Mouse (Mus musculus): ENCODE measurements around the gene Paqr5.

Paqr5 gene

GRCm38 (mm10) chr9:61961181-61961580 lies 65.5 kb downstream of the Paqr5 start:
- no peak for ATAC-seq (ENCODE audit: insufficient number of reproducible peaks, low FRiP score, low TSS enrichment)

DNA sequence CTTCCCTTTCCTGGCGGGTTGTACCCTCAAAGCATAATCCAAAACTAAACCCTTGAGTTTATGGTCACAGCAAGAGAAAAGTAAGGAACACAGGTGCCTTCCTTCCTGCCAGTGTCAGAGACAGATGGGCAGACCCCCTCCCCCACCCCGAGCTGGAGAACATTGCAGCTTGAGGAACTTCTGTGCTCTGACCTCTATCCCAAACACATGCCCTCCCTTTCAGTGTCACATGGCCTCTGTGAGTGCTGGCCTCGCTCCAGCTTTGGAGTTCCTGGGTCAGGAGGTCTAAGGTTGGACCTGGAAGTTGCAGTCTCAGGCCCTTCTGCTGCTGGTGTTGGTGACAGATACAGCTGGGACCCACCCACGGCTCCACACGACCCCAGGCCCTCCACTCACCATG lies 65.9 kb downstream of the Paqr5 start:
- no peak for ATAC-seq (ENCODE audit: insufficient number of reproducible peaks, low FRiP score, low TSS enrichment)

DNA sequence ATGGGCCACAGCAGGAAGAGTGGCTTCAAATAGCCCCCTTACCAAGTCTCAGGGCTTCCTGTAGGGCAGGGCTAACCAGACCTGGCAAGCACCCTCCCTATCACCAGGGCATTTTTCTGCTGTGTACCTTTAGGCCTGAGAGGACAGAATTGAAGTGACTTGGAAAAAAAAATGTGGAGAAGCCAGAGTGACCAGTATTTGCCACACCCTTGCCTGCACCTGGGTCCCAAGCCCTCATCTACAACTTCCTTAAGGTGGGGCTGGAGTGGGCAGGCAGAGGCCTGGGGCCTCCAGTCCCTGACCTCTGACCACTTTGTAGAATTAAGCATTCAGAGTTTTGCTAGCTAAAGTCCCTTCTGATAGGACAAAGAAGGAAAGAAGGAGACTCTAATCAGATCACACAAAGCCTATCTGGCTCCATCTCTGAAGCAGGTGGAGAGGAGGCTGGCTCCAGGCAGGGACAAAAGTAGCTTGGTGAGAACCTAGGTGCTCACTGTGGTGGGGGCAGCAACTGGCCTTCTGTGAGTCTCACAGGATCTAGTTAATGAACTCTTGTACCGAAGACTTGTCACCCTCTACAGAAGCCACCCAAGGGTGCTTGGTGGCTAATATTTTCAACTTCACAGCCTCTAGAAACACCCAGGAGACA lies 66.6 kb downstream of the Paqr5 start:
- no peak for ATAC-seq (ENCODE audit: insufficient number of reproducible peaks, low FRiP score, low TSS enrichment)

GRCm38 (mm10) chr9:61954707-61955106 lies 71.9 kb downstream of the Paqr5 start:
- no peak for ATAC-seq (ENCODE audit: insufficient number of reproducible peaks, low FRiP score, low TSS enrichment)

DNA sequence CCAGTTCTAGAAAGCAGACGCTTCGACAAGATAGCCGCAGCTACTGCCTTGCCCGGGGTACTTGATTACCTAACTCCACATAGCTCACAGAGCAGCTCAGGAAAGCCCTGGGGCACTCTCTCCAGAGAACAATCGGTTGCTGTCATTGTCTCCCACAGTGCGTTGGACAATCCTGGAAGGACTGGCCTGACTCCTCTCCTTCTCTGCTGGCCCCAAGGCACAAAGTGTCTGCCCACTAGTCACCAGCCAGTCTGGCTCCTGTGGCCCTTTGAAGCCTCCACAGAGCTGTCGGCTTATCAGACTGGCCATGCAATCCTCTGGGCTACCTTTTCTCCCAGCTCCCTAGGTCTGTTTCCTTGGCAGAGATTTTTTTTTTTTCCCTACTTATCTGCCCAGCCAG lies 74.4 kb downstream of the Paqr5 start:
- no peak for ATAC-seq (ENCODE audit: insufficient number of reproducible peaks, low FRiP score, low TSS enrichment)

GRCm38 (mm10) chr9:61947402-61948346 lies 79.0 kb downstream of the Paqr5 start:
- peak; percentile 80 for ATAC-seq (ENCODE audit: insufficient number of reproducible peaks, low FRiP score, low TSS enrichment)

DNA sequence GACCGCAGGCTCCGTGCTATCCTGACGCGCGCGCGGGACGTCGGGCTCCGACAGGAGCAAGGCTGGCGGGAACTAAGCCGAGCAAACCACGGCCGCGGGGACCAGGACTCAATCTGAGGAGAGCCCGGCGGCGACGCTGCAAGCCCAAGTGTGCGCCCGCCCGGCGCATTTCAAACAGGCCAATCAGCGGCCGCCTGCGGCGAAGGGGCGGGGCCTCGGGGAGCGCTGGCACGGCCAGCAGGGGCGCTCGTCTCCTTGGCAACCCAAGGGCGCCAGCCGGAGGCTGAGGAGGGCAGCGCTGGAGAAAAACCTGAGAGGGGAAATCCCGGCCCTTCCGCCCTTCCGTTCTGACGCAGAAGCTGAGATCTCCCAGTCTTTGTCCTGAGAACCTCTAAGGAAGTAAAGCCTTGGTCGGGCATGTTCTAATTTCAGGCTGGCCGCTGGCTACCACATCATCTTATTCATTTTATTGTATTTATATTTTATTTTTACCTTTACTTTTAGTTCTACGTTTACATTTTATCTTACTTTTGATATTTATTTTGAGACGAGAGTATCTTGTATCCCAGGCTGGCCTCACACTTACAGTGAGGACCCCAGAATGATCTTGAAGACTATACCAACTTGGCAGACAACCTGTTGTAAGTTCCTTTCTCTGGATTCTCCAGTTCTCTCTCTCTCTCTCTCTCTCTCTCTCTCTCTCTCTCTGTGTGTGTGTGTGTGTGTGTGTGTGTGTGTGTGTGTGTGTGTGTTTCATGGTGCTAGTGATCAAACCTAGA lies 79.8 kb downstream of the Paqr5 start, which contains the start of gene Kif23:
Kif23 (minus strand) TSS at position 152 of the 779 bp plus-strand sequence.
- ATAC-seq (ENCODE audit: insufficient number of reproducible peaks, low FRiP score, low TSS enrichment) = peak; percentile 75; the same call in 1 of the 2 replicates

DNA sequence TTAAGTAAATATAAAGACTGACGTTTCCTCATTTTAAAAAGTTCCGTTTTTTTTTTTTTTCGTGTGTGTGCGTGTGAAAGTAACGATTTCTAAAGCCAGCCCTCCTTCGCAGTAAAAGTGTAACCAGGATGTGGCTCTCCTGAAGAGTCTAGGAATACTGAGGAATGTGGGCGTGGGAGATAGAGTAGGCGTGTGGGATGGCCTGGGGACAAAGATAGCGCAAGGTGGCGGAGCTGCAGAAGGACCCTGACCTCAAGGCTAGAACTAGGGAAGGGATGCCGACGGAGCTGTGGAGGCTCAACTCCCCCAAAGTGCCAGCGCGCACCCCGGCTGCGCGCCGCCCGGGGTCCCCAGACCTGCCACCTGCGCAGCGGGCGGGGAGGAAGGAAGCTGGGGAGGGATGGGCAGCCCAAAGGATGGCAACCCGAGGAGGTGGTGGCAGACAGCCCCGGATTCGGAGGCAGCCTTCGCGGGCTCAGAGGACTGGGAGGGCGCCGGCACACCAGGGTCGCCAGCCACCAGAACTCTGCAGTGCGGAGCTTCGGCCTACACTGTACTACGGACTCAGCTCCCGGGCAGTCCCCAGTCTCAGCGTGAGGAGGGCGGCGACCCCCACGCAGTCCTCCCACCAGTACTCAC lies 80.6 kb downstream of the Paqr5 start:
- peak; percentile 32; the same call in 1 of the 2 replicates for ATAC-seq (ENCODE audit: insufficient number of reproducible peaks, low FRiP score, low TSS enrichment)

DNA sequence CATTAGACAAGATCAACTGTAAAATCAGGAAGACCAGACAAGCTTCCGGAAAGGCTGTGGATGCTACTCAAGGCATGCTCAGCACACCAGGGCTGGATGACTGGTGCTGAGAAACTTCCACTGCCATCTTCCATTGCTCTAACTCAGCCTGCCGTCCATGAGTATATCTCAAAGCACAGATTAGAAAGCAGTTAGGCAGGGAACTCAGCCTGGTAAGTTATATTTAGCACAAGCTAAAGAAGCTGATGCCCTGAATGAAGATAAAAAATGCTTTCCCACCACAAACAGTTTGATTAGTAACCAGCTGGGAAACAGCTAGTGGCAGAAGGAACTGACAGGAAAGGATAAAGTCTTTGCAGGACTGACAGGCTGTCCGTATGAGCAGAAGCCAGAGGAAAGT lies 85.6 kb downstream of the Paqr5 start:
- no peak for ATAC-seq (ENCODE audit: insufficient number of reproducible peaks, low FRiP score, low TSS enrichment)

DNA sequence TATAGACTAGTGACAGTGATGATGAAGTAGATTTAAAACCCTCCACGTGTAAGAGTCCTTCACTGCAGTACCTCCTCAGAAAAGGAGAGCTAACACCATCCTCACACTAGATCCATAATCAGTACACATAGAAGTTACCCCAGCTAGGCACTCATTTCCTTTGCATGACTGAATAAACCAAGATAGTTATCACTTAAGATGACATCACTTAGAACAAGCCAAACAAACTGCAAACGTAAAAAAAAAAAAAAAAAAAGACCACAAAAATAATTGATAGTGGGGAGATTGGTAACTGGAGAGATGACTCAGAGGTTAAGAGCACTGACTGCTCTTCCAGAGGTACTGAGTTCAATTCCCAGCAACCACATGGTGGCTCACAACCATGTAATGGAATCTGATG lies 93.3 kb downstream of the Paqr5 start:
- ATAC-seq (ENCODE audit: insufficient number of reproducible peaks, low FRiP score, low TSS enrichment) = no peak

DNA sequence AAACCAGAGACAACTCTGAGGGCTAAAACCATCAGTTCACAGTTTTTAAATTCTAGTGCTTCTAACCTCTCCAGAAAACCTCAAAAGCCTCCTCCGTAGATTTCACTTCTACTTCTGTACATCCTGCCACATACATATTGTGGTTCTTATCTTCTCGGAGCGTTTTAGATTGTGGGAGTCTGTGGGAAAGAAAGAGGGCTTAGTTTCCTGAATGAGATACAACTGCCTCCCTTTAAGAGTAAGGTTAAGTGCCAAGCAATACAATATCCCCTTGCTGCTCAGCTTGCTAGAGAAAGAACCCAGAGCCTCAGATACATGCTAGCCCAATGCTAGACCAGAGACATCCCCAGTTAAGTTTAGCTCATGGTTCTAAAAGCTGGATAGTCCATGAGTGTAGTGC lies 94.6 kb downstream of the Paqr5 start:
- ATAC-seq (ENCODE audit: insufficient number of reproducible peaks, low FRiP score, low TSS enrichment) = no peak

GRCm38 (mm10) chr9:61925086-61925660 lies 101.5 kb downstream of the Paqr5 start:
- no peak for ATAC-seq (ENCODE audit: insufficient number of reproducible peaks, low FRiP score, low TSS enrichment)

- ATAC-seq (ENCODE audit: insufficient number of reproducible peaks, low FRiP score, low TSS enrichment) = no peak
Measured at GRCm38 (mm10) chr9:61920331-61920730, 106.3 kb downstream of the Paqr5 start.

DNA sequence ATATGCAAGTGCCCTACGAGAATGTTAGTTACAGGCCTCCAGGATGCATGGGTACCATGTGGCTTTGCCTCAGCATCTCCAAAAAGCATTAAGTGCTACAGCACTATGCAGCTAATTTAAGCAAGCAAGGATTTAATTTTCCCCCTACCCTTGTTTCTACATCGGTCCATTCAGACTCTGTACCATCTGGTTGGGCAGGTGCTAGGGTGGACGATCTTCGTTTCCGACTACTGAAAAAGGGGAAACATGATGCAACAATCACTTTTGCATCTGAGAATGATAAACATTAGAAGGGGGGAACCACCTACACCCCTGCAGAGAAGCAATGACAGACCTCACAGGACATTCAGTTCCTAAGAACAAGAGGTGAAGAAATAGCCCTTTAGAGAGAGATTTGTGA lies 107.2 kb downstream of the Paqr5 start:
- no peak for ATAC-seq (ENCODE audit: insufficient number of reproducible peaks, low FRiP score, low TSS enrichment)

GRCm38 (mm10) chr9:61917436-61917835 lies 109.2 kb downstream of the Paqr5 start:
- no peak for ATAC-seq (ENCODE audit: insufficient number of reproducible peaks, low FRiP score, low TSS enrichment)

- ATAC-seq (ENCODE audit: insufficient number of reproducible peaks, low FRiP score, low TSS enrichment) = no peak
Measured at GRCm38 (mm10) chr9:61916986-61917385, 109.7 kb downstream of the Paqr5 start.

DNA sequence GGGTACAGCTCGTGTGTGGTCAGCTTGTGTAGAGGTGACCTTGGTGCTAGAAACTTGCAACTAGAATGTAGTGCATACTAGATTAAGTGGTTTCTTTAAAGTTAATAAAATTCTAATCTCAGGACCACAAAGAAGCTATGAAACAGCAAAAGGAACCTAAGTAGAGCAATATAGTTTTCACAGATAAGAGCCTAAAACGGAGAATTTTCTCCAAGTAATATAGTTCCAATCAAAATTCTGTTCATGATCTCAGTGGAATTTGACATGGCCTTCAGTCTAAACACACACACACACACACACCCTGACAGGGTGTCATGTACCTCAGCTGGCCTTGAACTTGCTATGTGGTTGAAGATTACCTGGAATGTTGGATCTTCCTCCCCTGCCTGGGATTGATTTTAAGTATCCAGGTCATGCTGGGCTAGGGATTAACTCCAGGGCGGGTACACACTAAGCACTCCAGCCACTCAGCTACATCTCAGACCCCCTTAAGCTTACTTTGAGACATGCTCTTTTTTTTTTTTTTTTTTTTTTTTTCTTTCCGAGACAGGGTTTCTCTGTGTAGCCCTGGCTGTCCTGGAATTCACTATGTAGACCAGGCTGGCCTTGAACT lies 111.2 kb downstream of the Paqr5 start:
- no peak for ATAC-seq (ENCODE audit: insufficient number of reproducible peaks, low FRiP score, low TSS enrichment)

DNA sequence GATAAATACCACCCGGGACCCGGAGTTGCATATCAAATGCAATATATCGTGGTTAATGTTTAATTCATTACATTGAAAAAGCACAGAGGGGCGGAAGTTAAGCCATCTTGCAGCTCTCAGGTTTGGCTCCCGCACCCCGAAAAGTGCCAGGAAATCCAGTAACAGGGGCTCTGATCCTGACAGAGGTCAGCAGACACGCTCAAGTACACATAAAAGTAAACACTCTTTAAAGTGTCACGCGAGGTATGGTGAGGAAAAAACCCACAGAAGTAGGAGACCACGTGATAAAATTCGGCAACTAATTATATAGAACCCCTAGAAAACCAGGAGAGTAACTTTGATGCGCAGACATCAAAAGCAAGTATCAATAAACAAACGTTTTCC lies 111.7 kb downstream of the Paqr5 start:
- ATAC-seq (ENCODE audit: insufficient number of reproducible peaks, low FRiP score, low TSS enrichment) = no peak

DNA sequence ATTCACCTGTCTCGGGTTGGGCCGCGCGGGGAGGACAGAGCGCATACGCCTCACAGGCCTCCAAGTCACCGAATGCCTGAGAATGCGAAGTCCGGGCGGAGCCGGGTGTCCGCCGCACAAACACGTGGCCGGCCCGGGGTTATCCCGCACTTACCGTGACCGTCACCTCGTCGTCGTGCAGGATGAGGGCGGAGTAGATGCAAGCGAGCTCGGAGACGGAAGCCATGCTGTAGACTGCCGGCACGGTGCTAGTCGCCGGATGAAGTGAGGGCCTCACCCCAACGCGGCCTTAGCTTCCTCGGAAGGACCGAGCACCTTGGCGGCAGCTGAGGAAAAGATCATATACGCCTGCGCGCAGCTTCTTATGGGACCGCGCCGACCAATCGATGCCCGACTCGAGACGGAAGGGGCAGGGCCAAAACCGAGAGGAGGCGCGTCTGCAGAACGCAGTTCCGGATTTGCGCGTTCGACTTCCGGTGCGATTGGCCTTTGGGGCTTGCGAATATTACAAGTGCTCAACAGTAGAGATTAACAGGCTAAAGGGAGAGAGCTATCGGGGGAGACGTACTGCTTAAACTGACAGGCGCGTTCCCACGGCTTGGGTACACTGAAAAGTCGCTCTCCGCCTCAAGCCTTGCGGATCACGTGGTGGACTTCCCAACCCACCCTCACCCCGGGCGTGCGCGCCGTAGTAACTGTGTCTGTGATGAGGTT lies 112.3 kb downstream of the Paqr5 start, which contains the start of gene Rplp1:
Rplp1 (minus strand) TSS at position 340 of the 714 bp plus-strand sequence.
- ATAC-seq (ENCODE audit: insufficient number of reproducible peaks, low FRiP score, low TSS enrichment) = peak; percentile 95

Data from cerebellum, adult (tissue).